Mouse (Mus musculus) cerebellum, adult 11 months (tissue): ENCODE measurements around the gene Syna.

ENCODE experiments used
- DNase-seq: peaks from one replicate; pipeline ENCODE4 v3.0.0; 2022

The Syna gene

DNA sequence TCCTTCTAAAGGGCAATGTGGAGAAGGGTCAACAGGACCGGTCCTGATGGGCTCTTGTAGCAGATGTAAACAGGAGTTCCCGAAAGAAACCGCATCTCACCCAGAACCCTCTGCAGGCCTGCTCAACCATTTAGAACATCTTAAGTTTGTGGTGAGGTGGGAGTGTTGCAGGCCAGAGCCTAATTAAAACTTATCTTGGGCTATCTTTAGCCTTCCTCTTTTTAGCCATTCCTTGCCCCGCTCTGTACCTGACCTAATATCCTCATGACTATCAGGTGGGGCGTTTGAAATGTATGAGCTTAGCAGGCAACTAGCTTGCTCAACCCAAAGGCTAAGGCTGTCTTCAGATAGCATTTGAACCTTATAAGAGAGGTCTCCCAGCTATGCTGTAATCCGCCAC lies 5.7 kb upstream of the Syna start:
- no peak for DNase-seq

DNA sequence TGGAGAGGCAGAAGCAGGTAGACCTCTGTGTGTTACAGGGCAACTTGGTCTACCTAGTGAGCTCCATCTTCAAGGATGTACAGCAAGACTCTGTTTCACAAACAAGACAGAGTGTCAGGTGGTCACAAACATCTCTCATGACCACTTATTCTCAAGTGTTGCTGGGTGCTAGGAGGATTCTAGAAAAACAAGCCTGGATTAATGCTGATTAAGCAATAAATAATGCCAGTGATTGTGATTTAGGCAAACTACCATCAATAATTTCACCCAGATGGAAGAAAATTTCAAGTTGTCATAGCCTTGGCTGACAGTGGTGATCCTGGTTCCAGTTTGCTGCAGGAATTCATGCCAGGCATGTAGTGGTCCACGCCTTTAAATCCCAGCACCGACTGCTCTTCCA lies 4.3 kb upstream of the Syna start:
- no peak for DNase-seq

DNA sequence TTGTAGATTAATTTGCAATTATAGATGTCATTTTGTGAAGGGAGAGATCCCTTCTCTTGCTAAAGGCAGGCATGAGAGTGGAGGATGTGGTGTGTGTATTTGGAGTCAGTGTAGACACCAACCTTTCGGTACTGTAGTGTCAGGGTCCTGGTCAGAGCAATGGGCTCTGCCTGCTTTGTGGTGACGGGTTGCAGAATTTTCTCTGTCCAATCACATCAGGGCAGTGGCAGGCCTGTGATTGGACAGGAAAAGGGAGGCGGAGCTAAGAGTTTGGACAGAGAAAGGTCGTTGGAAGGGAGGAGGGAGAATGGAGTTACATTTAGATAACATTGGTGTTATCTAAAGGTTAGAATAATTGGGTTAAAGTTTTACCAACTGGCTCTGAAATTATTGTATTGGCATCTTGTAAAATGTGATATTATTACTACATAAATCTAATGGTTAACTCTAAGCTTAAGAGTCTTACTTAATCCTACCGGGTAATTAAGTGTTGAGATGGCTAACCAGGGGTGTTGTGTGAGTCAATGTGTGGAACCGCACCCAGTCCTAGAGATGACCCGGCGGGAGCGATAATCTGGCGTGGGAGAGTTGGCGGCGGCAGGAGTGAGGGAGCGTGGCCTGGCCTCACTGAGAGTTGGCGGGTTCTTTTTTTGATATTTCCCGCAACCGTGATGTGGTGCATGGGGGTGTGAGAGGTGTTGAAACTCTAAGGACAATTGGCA lies 640 bp upstream of the Syna start:
- no peak for DNase-seq

GRCm38 (mm10) chr5:134555463-134556164 lies 4.4 kb downstream of the Syna start:
- DNase-seq: no peak

DNA sequence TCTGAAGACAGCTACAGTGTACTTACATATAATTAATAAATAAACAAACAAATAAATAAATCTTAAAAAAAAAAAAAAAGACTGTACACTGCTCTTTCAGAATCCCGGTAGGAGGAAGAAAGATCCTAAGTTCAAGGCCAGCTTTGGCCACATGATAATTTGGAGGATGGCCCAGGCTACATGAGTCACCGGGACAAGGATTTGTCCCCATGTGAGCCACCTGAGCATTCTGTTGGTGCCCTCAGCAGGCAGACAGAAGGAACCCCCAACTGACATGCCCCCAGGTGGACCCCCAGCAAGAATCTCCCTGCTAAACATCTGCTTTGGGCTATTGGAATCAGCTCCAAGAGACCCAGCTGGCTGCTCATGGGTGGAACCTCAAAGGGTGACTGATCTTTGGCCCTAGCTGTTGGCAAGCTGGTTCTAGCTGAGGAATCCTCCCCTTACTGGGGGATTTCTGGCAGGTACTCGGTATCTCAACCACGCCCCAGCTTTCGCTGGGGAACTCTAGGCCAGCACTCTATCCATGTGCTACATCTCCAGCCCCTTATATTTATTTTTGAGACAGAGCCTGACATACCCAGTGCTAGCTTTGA lies 5.9 kb downstream of the Syna start:
- no peak for DNase-seq

- peak; percentile 99 for DNase-seq
These were observed 7.6 kb downstream of the Syna start, which contains the start of gene Clip2 for GRCm38 (mm10) chr5:134552110-134552972. TSS of gene Clip2 (minus strand) at chr5:134552434.

- DNase-seq: peak; percentile 57
These were observed 8.5 kb downstream of the Syna start for GRCm38 (mm10) chr5:134551233-134552109.

DNA sequence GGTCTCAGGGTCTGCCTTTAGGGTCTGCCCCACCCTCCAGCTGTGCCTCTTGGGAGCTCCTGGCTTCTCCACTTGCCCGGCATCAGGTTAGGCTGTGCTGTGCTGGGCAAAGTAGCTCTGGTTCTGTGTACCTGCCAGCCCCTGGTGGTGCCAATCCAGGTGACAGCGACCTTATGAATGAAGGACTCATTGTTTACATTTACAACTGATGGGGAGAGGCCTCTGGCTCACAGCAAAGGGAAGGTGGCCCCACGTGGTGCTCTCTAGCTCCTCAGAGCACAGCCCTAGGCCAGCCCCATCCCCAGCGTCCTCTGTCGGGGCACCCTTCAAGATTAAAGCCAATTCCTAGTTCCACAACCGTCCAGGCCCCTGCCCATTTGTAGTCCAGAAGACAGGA lies 9.1 kb downstream of the Syna start:
- peak; percentile 36 for DNase-seq

GRCm38 (mm10) chr5:134549640-134550168 lies 10.3 kb downstream of the Syna start:
- DNase-seq: no peak

DNA sequence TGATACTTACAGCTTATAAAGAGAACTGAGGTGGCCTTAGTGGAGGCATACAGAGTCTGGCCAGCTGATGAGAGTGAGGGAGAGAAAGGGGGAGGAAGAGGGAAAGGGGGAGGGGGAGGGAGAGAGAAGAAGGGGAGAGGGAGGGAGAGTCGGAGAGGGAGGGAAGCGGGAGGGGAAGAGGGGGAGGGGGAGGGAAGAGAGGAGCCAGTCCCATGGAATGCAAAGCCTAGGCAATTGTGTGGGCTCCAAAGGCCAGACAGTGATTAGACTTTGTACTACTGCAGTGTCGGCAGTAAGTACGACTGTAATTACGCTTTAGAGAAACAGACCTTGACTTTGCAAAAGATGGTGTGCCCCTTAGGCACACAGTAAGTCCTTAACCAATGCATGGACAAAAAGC lies 11.7 kb downstream of the Syna start:
- DNase-seq: no peak

GRCm38 (mm10) chr5:134546790-134547189 lies 13.2 kb downstream of the Syna start:
- no peak for DNase-seq

DNA sequence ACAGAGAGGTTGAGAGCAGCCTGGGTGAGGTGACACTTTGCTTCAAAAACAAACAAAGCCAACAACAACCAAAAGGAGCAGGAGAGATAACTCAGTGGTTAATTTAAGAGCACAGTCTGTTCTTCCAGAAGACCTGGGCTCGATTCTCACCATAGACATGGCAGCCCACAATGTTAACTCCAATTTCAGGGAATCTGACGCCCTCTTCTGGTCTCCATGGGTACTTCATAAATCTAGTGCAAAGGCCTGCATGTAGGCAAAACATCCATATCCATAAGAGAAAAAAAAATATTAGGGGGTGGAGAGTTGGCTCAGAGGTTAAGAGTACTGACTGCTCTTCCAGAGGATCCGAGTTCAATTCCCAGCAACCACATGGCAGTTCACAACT lies 14.7 kb downstream of the Syna start:
- no peak for DNase-seq

DNA sequence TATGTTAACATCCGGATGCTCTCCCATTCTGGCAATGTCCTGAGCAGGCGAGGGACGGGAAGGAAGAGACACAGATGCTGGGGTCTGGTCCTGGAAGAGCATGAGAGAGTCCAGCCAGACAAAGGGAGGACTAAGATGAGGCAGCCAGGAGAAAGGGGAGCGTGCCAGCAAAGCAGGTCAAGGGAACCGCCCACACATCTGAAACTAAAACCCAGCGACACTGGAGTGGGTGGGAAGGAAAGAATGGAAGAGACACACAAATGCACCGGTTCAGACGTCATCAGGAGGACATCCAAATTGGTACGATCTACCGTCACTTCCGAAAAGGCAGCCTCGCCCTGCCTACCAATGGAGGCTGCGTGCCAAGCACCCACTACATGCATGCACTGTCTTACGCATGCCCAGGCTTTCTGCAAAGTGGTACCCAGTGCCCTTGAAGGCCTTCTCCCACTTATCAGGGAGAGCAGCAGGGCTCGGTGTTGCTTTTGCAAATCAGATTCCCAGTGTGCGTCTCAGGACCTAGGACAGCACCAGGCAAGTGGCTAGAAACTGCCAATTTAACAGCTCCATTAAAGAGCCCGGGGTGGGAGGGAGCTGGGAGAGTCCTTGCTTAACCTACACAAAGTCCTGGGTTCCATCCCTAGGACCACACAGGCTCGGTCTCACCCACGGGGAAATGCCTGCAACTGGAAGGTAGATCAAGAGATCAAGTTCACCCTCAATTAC lies 15.3 kb downstream of the Syna start:
- DNase-seq: no peak

DNA sequence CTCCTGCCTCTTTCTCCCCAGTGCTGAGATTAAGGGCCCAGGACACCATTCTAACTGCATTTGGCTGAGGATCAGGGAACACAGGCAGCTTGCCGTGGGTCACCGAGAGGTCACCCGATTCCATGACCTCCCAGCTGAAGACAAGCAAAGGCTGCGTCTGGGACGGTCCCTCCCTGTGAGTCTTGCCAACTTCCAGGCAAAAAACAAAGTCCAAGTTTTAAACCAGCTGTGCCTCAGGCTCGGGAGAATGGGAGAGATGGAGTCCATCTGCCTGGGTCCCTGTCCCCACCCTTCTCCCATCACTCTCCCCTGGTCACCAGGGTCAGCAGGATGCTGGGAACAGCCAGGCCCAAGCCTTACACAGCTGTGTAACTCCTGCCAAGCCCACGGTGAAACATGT lies 18.3 kb downstream of the Syna start:
- DNase-seq: no peak

- no peak for DNase-seq
These were observed 19.1 kb downstream of the Syna start for GRCm38 (mm10) chr5:134540881-134541280.

GRCm38 (mm10) chr5:134539891-134540290 lies 20.1 kb downstream of the Syna start:
- DNase-seq: no peak

GRCm38 (mm10) chr5:134536036-134536435 lies 23.9 kb downstream of the Syna start:
- DNase-seq: no peak

DNA sequence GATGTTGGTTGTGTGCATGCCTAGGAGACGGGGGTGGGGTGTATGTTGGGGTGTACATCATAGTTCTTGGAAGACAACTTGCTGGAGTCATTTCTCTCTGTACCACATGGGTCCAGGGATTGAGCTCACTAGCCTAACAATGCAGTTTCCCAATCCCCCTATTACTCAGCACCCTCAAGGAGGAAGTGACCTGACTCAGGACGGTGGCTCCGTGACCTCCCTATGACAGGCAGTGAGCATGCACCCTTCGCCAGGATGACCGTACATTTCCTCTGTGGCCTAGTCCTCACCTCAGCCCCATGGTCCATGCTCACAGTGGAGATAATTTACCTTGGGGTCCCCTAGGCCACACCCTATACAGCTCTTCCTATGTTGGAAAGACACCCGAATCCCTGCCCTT lies 27.6 kb downstream of the Syna start:
- no peak for DNase-seq

DNA sequence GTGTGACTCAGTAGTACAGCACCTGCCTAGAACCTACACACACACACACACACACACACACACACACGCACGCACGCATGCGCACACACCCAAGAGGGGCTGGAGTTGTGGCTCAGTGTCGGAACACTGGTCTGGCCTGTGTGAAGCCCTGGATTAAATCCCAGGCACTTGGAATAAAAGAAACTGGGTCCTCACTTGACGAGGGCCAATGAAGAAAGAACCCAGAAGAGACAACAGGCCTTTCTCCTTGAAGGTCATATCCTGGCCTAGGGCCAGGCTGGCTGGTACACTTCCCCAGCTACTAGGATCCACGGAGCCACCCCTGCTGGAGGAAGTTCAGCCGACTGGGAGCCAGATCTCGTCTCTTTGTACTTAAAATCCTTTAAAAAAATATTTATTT lies 28.4 kb downstream of the Syna start:
- no peak for DNase-seq

DNA sequence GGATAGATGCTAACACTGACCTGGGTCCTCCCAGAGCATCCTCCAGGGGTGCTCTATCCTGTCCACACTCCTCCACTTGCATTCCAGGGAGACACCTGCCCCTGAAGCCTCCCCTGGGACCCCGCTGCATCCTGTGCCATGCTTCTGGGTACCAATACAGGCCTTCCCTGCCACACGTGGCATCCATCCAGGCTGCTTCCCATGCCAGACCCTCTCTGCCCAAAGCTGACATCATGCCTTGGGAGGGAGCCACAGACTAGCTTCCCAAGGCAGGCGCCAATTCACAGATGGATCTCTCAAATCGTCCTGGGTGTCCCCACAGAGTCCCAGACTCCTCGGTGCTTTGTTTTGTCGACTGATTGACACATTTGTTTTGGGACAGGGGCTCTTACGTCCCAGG lies 29.1 kb downstream of the Syna start:
- DNase-seq: peak; percentile 94

DNA sequence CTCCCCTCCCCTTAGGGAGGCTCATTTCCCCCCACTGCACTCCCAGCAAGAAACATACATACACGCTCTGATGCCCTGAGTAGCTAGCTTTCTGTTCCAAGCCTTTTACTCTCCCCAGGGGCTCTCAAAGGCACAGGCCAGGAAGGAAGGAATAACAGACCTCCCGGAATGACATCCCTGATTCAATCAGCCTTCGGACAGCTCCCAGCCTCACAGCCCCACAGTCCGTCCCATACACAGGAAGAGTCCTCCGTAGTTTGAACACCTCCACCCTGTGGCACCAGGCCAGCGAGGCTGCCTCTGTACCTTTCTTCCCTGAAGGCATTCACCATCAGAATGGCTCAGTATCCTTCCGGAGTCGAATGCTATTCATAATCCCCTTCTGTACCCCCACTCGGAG lies 31.5 kb downstream of the Syna start:
- no peak for DNase-seq
